Mouse (Mus musculus): ENCODE data around the gene Adgrd1.

Adgrd1 gene

GRCm38 (mm10) chr5:129155902-129156311, 59.4 kb downstream of the Adgrd1 start:
- no peak for DNase-seq (ENCODE audit: low spot score)

DNA sequence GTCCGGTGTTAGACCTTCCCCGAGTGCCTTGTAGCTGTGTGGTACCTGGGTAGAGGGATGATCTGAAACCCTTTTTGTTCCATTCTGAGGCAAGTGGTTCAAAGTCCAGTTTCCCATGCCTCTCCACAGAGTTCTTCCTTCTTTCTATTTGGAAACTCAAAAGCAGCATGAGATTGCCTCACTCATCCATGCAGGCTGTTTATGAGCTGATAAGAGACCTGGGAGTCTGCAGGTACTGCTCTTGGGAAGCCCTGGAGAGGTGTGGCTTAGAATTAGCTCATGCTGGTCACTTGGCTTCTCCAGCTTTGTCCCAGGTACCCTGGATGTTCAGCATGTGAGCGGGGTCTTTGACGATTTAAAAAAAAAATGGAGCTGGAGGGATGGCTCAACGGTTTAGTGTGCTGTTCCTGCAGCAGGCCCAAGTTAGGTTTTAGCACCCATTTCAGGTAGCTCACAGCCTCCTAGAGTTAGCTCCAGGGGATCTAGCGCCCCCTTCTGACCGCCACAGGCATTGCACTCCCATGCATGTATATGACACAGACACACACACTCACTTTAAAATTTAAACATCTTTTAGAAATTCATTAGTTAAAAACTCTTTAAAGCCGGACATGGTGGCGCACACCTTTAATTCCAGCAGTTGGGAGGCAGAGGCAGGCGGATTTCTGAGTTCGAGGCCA, 65.0 kb downstream of the Adgrd1 start:
- no peak for DNase-seq (ENCODE audit: low spot score)

- no peak for DNase-seq (ENCODE audit: low spot score)
Observed at GRCm38 (mm10) chr5:129163416-129163815, 66.9 kb downstream of the Adgrd1 start.

DNA sequence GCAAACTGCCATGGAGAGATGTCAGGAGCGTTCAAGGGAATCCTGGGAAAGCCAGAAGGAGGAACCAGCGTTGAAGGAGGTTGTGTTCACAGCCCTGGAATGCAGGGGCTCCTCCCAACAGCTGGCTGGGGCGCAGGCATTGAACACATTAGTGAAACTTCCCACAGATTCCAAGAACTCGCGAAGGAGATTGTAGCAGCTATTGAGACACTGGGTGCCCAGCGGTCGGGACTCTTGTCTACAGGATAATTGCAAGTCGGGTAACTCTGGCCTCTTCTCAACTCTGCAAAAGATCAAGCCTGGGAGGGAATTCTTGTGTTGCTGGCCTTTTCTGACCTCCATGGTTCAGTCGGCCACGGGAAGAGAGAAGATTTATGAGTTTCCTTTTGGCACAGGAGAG, 67.5 kb downstream of the Adgrd1 start:
- DNase-seq (ENCODE audit: low spot score): no peak

DNA sequence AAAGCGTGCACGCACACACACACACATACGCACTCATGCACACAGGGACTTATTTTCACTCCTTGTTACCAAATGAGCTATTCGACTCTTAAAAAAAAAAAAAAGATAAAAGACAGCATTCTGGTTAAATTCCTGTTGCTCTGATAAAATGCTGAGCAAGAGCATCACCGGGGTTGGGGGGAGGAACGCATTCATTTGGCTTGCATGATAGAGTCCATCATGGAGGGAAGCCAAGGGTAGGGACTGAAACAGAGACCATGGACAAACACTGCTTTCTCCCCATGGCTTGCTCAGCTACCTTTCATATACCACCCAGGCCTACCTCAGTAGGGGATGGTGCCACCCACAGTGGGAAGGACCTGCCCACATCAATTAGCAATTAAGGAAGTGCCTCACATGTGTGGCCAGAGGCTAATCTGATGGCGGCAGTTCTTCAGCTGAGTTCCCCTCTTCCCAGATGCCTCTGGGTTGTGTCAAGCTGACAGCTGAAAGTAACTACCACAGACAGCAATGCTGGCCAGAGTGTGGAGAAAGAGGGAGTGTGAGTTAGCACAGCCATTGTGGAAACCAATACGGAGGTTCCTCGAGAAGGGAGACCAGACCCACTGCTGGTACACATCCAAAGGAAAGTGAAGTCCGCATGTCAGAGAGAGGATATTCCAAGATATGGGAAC, 68.5 kb downstream of the Adgrd1 start:
- no peak for DNase-seq (ENCODE audit: low spot score)

- no peak for DNase-seq (ENCODE audit: low spot score)
Observed at GRCm38 (mm10) chr5:129165595-129165994, 69.0 kb downstream of the Adgrd1 start.

DNA sequence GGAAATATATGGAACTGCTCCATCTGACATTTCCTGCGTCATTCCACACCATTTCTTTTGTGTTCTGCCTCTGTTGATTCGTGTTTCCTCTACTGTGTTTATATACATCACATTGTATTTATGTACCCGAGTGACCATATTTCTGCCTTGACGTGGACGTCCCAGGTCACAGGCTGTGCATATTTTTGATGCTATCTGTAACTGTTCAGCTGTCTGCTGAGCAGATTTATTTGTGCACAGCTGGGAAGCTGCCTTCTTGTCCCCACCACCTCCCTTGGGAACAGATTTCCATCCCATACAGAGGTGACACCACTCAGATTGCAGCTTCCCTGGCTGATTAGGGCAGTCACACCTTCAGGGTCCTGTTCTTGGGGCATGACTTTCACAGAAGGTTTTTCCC, 72.5 kb downstream of the Adgrd1 start:
- DNase-seq (ENCODE audit: low spot score): no peak

GRCm38 (mm10) chr5:129169567-129169966, 73.0 kb downstream of the Adgrd1 start:
- DNase-seq (ENCODE audit: low spot score): no peak

GRCm38 (mm10) chr5:129172533-129172932, 76.0 kb downstream of the Adgrd1 start:
- DNase-seq (ENCODE audit: low spot score): no peak

DNA sequence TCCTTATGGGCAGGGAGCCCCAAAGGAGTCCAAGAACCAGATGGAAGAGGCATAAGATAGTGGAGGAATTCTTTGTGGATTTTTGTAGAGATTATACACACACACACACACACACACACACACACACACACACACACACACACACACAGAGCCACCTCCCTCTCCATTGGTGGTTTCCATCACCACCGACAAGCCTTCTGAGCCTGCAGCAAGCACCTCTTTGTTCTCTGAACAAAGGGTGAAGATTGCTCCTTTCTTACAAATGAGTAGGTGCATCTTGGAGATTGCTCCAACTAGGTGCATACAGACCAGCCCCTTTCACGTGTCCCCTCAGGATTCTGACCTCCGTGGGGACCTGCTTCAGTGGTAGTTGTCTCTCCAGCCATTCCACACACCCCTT, 79.4 kb downstream of the Adgrd1 start:
- no peak for DNase-seq (ENCODE audit: low spot score)

DNA sequence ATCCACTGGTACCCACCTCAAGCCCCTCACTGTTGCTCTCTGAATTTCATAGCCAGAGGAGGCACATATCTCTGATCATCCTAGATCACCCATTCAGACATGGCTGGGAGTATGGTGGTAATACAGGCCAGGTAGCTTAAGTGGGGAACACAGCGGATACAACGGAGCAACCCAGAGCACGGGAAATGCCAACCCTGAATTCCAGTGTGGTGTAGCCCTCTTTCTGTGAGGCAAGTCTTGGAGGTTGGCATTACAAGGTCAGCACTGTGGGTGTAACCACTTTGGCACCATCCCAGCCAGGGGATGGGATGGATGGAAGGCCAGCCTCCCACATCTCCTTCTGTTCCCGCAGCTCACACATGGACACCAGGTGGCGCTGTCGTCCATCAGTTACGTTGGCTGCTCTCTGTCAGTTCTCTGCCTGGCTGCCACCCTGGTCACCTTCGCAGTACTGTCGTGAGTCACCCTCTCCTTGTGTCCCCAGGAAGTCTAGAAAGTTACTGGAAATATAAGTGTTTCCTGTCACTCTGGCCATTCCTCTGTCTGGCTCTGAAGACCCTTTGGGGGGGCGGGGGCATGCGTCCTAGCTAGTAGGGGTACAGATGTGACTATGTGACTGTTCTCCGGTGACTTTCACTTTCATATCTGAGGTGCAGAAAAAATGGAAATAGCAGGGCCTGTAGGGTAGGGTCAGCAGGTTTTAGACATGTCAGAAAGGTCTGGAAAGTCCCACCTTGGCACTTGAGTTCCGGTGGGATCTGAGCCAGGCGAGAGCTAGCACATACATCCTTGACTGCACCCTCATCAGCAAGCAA, 81.4 kb downstream of the Adgrd1 start:
- DNase-seq (ENCODE audit: low spot score): peak; percentile 70

- DNase-seq (ENCODE audit: low spot score): no peak
Observed at GRCm38 (mm10) chr5:129179356-129179755, 82.8 kb downstream of the Adgrd1 start.

DNA sequence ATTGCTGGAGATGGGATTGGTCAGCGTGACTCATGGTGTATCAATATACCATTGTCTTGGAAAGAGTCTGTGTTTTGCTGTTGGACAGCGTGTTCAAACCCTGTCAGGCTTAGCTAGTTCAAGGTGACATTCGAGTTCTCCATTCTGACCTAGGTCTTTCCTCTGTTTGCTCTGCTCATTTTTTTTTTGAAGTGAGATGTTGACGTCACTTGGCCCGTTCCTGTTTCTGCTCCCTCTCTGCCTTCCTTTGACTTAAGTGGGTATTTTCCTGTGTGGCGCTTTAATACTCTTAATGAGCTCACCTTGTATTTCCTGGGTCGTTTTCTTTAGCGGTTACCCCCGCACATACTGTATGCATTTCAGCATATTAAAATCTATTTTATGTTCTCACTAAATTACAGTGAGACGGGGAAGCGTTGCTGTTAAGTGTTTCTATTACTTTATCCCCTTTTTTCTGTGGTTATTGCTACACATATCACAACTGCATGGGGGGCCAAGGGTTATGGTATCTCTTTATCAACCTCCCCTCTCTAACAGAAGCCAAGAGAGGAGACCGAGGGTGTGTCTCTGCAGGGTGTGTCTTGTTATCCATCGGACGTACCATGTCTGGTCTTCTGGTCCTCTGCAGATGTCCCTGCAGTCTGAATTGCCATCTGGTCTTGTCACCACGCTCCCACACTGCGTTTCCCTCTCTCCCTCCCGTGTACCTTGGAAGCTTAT, 83.6 kb downstream of the Adgrd1 start:
- DNase-seq (ENCODE audit: low spot score): no peak

DNA sequence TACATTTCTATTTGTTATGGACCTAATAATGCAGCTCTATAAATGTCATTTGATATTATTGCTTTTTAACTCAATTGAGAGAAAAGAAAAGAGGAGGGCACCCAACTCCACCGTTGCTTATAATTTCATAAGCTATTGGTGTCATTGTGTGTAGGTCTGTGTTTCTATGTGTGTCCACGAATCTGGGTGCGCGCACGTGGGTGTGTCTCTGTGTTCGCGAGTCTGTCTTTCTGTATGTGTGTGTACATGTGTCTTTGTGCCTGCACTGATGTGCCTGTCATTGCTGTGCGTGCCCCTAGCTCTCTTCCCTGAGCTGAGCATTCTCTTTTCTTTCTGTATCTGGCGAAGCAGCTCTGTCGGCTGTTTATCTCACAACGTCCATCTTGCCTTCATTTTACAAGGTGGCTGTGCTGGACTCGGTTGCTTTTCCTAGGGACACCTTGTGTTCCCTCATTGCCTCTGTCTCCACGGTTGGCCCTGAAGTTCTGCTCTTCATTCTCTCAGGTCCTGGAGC, 84.2 kb downstream of the Adgrd1 start:
- DNase-seq (ENCODE audit: low spot score): no peak

- no peak for DNase-seq (ENCODE audit: low spot score)
Observed at GRCm38 (mm10) chr5:129181450-129181849, 84.9 kb downstream of the Adgrd1 start.

- no peak for DNase-seq (ENCODE audit: low spot score)
Observed at GRCm38 (mm10) chr5:129182554-129182953, 86.0 kb downstream of the Adgrd1 start.

GRCm38 (mm10) chr5:129186260-129186659, 89.7 kb downstream of the Adgrd1 start:
- DNase-seq (ENCODE audit: low spot score): no peak

DNA sequence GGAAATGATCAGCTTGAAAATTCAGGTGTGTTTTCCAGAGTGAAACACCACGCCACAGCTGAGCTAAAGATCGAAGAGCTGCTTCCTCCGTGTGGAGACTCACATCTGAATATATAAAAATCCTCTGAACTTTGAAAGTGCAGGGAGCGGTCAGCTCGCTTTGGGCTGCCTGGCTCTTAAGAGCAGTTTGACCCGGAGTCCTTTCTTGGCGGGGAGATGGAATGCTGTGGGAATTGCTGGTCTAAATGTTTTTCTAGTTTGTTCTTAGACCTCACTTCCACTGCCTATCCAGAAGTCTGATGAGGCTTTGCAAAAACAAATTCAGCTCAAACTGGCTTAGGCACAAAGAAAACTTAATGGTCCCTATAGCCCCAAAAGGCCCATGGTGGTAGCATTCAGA, 90.4 kb downstream of the Adgrd1 start:
- DNase-seq (ENCODE audit: low spot score): no peak

DNA sequence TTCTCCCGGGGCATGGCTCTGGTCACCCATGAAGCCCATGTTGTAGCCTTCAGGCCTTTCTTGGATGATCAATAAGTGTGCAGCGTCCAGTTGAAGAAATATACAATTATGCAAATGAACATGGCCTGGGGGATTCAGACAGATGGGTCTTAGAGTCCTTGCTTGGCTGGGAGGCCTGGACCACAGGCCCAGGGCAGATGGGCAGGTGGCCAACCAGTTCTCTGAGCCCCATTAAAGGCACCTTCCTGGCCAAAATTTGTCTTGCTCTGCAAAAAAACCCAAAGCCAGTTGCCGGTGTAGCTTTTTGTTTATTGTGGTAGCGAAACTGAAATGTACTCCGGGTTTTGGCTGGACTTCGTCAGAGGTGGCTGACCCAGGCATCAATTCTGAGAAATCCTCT, 92.5 kb downstream of the Adgrd1 start:
- no peak for DNase-seq (ENCODE audit: low spot score)

DNA sequence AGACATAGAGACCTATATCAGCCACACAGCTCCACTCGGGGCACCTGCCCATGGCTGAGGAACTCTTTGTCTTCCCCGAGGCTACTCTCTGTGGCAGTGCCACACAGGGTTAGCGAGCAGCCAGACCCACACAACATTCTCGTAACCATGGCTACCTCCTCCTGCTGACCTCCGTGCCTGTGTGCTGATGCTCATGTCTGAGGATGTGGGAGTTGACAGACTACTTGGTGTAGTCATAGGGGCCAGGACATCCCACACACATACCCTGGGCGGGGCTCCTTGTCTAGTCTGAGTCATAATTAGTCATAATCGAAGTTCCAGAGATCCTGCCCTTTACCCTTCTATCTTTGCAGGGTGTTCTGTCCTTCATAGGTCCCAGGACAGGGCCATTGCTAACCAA, 93.5 kb downstream of the Adgrd1 start:
- no peak for DNase-seq (ENCODE audit: low spot score)

- no peak for DNase-seq (ENCODE audit: low spot score)
Observed at GRCm38 (mm10) chr5:129196501-129196900, 100.0 kb downstream of the Adgrd1 start.

DNA sequence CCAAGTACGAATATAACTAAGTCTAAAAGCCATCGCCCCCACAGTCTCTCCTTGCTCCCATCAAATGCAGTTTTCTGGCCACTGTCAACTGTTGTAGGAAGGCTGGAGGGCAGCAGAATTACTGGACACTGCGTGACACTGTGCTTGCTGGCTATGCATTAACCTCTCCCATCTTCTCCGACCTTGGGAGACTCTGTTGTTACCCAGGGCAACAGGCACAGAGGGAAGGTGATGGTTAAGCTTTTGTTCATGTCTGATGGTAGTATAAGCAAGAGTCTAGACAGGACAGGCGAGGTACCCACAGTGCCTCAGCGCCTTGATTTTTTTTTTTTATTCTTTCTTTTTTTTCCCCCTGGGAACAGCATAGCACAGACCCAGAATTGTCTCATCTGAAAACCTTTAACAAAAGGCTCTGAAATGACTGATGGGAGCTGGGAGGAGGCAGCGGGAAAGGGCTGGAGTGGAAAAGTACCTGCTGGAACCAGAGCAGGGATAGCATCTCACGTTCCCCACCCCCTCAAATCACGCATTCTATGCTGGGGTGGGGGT, 100.5 kb downstream of the Adgrd1 start:
- DNase-seq (ENCODE audit: low spot score): no peak
